Mouse (Mus musculus) testis, postnatal 10 days (tissue): Measurements from ENCODE around the gene Pld1.

Source experiments
- DNase-seq: peaks from one replicate; pipeline ENCODE4 v3.0.0; 2021; ENCODE audit warnings: low spot score

The Pld1 gene

GRCm38 (mm10) chr3:28049526-28049925 is 111.0 kb downstream of the Pld1 start:
- no peak for DNase-seq

GRCm38 (mm10) chr3:28053076-28053475 is 114.6 kb downstream of the Pld1 start:
- no peak for DNase-seq

- DNase-seq = no peak
Observed at GRCm38 (mm10) chr3:28060713-28061112, 122.2 kb downstream of the Pld1 start.

- no peak for DNase-seq
Observed at GRCm38 (mm10) chr3:28061155-28061554, 122.7 kb downstream of the Pld1 start.

- DNase-seq = no peak
Observed at GRCm38 (mm10) chr3:28079211-28079610, 140.7 kb downstream of the Pld1 start.

- no peak for DNase-seq
Observed at GRCm38 (mm10) chr3:28080116-28080515, 141.6 kb downstream of the Pld1 start.

GRCm38 (mm10) chr3:28081012-28081411 is 142.5 kb downstream of the Pld1 start:
- no peak for DNase-seq

GRCm38 (mm10) chr3:28083218-28083617 is 144.7 kb downstream of the Pld1 start:
- no peak for DNase-seq

- DNase-seq = no peak
Observed at GRCm38 (mm10) chr3:28084281-28084680, 145.8 kb downstream of the Pld1 start.

- DNase-seq = no peak
Observed at GRCm38 (mm10) chr3:28091296-28091695, 152.8 kb downstream of the Pld1 start.

GRCm38 (mm10) chr3:28091741-28092140 is 153.2 kb downstream of the Pld1 start:
- DNase-seq = no peak

GRCm38 (mm10) chr3:28093684-28094302 is 155.3 kb downstream of the Pld1 start:
- DNase-seq = no peak

- DNase-seq = no peak
Observed at GRCm38 (mm10) chr3:28095451-28095850, 157.0 kb downstream of the Pld1 start.

- DNase-seq = no peak
Observed at GRCm38 (mm10) chr3:28099175-28099574, 160.7 kb downstream of the Pld1 start.

- DNase-seq = no peak
Observed at GRCm38 (mm10) chr3:28104992-28105391, 166.5 kb downstream of the Pld1 start.

GRCm38 (mm10) chr3:28107446-28108004 is 169.0 kb downstream of the Pld1 start:
- DNase-seq = no peak

- DNase-seq = peak; percentile 69
Observed at GRCm38 (mm10) chr3:28111516-28111915, 173.0 kb downstream of the Pld1 start.

GRCm38 (mm10) chr3:28113881-28114280 is 175.4 kb downstream of the Pld1 start:
- DNase-seq = no peak

GRCm38 (mm10) chr3:28141716-28142115 is 203.2 kb downstream of the Pld1 start:
- no peak for DNase-seq

- DNase-seq = no peak
Observed at GRCm38 (mm10) chr3:28142121-28142520, 203.6 kb downstream of the Pld1 start.

GRCm38 (mm10) chr3:28144676-28145075 is 206.2 kb downstream of the Pld1 start:
- DNase-seq = no peak

GRCm38 (mm10) chr3:28145461-28145860 is 207.0 kb downstream of the Pld1 start:
- DNase-seq = no peak

- no peak for DNase-seq
Observed at GRCm38 (mm10) chr3:28149656-28150256, 211.3 kb downstream of the Pld1 start.

GRCm38 (mm10) chr3:28158006-28158405 is 219.5 kb downstream of the Pld1 start:
- no peak for DNase-seq
